Mouse (Mus musculus) thymus, postnatal 4 days (tissue): ENCODE measurements at regions not wholly inside any gene's neighbourhood (a gene's known extent, or its start where the extent isn't known, plus 50 kb on each side); places are given as distances from the start of the nearest gene placed in this dataset.

Source experiments
- DNase-seq: peaks from one replicate; pipeline ENCODE4 v3.0.0; 2021

DNA sequence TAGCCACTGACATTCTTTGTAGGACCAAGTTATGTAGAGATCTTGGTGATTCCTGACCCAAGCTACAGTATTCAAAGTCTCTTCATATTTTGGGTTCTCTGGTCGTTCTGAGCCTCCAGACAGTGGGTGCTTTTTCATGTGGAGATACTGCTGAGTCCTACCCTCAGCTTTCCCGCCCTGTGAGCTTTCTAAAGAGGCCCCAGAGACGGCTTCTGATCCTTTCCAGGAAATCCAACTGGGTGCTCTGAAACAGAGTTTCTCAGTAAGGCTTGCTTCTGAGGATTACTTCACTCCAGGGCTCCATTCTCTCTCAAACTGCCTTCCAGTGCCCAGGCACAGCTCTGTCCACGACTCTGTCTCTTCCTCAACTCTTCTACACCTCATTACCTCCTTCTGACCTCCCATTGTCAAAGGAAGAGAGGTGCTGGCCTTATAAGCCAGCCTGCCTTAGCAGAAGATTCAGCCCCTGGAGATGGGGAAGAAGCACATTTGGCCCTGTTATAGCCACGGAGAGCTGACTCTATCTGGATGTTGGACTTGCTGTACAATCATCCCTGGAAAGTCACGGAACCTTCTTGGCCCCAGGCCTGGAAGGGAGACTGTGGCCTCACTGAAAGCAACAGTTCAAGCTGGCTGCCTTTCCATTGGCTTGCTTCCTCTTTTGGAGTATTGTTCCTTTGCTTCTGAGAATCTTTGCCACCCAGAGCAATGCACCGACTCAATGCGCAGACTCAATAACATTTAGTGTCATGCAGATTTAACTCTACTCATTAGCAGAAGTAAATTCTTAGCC, 1306.9 kb upstream of the A1bg start:
- DNase-seq = no peak

DNA sequence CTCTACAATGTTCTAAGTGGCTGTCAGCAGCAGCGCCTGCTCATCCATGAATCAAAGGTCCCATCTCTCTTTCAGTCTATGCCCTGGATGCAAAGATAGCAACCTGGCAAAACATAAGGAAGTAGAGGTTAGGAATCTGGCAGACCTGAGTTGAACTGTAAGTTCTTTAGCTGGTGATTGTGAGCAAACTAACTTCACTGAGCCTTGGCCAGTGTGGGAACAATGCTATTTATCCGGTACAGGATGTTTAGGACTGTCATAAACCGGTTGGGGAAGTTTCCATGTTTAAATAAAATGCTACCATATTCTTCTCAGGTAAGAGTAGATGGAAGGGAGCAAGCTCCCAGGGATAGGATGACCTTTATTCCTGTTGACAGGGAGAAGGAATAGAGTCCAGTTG, 1306.2 kb upstream of the A1bg start:
- DNase-seq = no peak

DNA sequence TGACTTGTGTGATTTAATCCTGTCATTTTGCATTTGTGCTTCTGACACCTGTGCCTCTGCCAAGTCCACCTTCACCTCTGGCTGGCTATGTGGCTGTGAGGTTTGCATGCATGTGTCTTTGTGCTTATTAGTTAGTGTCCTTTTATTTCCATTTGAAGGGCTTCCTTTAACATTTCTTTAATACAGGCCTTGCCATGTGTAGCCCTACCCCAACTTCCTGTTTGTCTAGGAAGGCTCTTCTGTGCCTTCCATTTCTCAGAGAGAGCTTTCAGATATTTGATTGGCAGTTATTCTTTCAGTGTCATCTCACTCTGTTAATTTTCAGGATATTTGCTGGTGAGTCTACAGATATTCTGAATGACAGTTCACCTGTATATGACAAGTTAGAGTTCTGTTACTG, 1302.0 kb upstream of the A1bg start:
- DNase-seq = no peak

- no peak for DNase-seq
These were observed 1301.4 kb upstream of the A1bg start for GRCm38 (mm10) chr15:62224191-62224590.

- no peak for DNase-seq
These were observed 1300.5 kb upstream of the A1bg start for GRCm38 (mm10) chr15:62223156-62223840.

DNA sequence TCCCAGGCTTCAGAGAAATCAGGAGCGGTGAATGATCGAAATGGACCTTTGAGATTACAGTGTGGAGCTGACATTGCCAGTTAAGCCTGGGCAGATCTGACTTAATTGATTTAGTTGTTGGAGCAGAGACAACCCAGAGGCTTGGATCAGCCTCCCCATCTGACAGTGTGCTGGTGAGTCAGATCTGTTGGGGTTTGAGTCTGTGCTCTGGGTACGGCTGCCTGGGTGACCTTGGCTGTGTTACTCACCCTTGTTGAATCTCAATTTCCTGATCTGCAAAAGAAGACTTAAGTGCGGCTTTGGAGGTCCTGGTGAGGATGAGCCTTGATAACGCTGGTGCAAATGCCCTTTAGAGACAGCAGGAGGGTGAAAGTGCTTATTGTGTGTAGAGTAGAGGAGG, 1299.9 kb upstream of the A1bg start:
- DNase-seq = no peak

GRCm38 (mm10) chr15:62222201-62222600, 1299.4 kb upstream of the A1bg start:
- DNase-seq = no peak

DNA sequence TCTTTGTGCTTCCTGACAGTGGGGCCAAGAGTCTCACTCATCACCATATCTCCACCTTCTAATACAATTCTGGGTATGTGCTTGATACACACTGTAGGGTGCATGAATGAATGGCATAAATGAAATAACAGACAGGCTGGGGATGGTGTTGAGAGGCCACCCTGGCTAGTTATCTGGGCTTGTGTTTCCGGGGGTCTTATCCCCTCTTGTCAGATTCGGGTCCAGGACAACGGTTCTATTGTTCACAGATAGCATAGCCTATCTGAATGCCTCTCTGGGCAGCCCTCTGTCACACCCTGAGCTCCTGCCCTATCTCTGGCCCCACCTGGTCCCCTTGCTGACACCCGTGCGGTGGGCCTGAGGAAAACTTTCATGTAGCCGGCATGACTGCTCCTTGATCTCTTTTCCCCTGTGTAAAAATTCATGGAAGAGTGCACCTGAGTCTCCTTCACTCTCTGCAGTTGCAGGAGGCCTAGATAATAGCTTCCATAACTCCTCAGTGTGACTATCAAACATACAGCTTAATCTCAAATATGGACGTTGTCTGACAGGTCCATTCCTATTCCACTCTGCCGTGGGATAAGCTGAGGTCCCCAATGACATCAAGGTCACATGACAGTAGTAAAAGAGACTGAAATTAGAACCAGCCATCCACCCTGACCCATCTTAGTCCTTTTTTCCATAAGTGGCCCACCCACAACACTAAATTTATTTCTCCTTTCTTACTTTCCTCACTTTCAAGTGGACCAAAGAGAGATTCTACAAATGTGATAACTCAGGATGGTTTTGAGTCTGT, 1298.4 kb upstream of the A1bg start:
- DNase-seq = no peak

- no peak for DNase-seq
These were observed 1297.8 kb upstream of the A1bg start for GRCm38 (mm10) chr15:62220620-62221019.

DNA sequence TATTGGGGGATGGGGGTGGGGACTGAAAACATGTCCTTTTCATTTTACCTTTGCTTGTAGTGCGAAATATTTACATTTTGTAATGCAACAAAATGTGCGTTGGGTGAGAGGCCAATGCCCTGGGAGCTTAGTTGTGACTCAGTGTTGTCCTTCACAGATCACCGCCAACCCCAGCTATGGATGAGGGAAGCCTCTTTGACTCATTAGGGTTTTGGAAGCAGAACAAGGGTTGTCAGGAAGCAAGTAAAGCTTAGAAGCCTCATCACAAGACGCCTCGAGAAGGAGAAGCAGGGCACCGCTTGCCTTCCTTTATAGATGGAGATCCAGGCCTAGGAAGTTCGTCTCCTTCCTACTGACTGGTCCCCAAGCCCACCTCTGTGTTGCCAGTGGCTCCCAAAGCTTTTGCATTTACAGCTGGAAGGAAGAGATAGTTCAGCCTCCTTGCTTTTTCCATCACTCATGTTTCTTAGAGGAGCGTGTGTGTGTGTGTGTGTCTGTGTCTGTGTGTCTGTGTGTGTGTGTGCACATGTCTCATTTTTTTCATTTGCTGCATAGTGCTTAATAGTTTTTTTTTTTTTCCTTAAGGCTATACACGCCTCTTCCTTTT, 1297.2 kb upstream of the A1bg start:
- DNase-seq = no peak

- no peak for DNase-seq
These were observed 1295.7 kb upstream of the A1bg start for GRCm38 (mm10) chr15:62218346-62219080.

DNA sequence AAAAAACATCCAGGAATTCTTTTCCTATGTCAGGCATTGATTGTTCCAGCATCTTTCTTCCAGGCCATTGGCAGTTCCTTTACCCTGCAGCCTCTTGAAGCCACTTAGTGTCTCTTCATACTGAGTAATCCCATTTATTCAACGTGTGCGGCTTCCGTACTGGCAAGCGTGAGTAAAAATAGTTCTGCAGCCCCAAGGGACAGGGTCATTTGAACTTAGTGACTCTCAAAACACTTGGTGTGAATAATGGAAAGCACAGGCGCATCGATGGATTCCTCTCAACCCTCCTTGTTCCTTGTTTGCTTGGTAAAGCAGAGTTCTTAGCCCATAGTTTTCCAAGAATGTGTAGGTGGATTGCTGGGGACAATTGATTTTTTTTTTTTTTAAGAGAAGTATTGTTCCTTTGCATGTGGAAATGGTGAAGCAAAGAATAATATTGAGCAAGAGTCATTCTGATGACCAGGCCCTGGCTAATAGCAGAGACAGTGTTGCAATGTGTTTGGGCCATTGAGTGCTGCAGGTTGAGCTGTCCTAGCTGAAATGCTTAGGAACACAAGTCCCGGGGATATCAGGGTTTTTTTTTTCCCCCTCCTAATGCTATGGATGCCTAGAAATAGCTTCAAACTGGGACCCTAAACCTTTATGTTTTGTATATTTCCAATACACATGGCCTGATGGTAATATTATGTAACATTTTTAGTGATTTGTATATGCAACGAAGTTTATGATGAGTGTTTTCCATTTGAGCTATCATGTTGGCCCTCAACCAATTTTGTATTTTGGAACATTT, 1294.1 kb upstream of the A1bg start:
- DNase-seq = no peak

GRCm38 (mm10) chr15:62215616-62216398, 1293.0 kb upstream of the A1bg start:
- DNase-seq = no peak

GRCm38 (mm10) chr15:62214300-62214699, 1291.5 kb upstream of the A1bg start:
- DNase-seq = no peak

- DNase-seq = peak; percentile 56
These were observed 1289.6 kb upstream of the A1bg start for GRCm38 (mm10) chr15:62212283-62212910.

- peak; percentile 15 for DNase-seq
These were observed 1287.2 kb upstream of the A1bg start for GRCm38 (mm10) chr15:62209881-62210481.

DNA sequence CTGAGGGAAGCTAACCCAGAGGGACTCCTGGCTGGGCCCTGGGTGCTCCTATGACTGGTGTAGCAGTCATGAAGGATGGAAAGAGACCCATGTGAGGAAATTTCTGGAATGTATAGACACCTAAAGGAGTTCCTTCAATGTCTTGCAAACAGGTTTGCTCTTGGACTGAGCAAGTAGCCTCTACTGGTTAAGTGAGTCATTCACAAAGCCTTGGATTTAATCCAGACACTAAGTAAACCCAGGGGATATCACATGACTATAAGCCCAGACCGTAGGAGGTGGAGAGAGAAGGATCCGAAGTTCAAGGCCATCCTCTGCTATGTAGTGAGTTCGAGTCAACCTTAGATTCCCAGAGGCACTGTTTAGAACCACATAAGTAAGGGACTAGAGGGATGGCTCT, 1286.5 kb upstream of the A1bg start:
- DNase-seq = no peak

GRCm38 (mm10) chr15:62206502-62206902, 1283.7 kb upstream of the A1bg start:
- no peak for DNase-seq

DNA sequence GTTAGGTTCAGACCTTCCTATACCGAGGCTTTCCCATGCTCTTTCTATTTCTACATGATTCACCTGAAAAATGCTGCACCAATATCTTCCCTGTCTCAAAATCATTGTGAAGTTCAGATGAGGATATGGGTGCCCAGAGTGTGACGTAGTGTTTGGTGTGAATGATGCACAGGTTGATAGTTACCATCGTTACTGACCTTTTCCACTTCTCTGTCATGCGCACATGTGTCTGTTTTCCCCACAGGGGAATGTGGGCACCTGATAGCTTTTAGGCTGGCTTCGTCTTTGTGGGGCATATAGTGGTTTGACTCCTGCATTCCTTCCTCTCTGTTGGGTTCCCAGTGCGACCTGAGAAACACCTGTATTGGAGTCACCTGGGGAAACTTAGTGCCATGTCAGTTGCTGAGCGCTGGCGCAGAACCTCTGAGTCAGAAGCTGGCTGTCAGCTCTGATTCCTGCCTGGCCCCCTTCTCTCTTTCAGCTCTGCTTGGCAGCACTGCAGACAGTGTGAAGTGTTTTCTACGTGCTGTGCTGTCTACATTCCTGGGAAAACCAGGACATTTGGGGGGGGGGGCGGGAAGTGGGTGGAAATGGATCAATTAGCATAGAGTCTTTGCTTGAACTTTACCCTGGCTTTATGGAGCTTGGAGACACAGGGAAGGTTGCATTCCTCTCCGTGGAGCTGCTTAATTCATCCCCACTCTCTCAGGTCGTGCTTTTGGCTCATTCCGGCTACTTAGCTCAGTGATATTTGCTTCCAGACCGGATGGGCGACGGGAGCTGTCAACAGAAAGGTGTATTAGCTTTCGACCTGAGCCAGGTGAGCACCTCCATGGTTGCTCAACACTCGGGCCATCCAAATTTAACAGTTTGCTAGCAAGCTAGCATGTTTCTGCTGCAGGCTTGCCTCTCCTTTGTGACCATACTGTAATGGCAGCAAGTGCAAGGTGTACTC, 1281.4 kb upstream of the A1bg start:
- DNase-seq = no peak
